Mouse (Mus musculus) erythroblast, embryonic 14.5 days (primary cell): ENCODE measurements around the gene Srgap1.

ENCODE experiments used
- GATA1 ChIP-seq: IDR thresholded peaks from 2 replicates; pipeline ENCODE4 v1.6.1; 2012; ENCODE audit warnings: low read length, inconsistent platforms, mixed read lengths
- TAL1 ChIP-seq: IDR thresholded peaks from 3 replicates; pipeline ENCODE4 v1.6.1; 2012; ENCODE audit warnings: low read length, inconsistent platforms, mixed read lengths

DNA sequence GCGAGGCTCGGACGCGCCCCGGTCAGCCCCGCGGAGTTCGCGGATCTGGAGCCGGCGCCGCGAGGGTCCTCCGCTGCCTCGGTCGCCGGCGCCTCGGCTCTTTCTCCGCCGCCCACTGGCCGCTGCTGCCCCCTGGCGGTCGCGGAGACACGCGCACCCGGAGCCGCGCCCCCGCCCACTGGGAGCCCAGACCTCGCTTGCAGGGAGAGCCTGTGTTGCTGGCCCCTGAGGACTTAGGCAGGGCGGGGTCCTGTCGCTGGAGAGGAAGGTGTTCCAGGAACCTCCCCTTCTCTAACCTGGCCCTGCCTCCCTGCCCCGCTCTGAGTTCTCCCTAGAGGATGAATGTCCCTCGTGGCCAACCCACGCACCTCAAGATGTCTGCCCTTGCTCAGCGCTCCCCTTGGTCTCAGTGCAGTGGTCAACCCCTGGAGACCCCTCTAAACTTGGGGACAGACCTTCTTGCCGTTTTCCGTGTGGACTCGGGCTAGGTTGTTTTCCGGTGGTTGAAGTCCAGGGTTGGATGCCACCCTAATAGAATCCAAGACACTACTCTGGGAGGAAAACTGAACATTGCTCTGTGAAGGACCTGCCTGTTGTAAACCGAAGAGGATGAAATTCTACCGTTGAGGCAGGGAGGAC lies 731 bp upstream of the Srgap1 start:
- TF ChIP-seq TAL1 (no peak), GATA1 (no peak)
